Mouse (Mus musculus): ENCODE measurements around the gene Elavl1.

GRCm38 (mm10) chr8:4354516-4354915 lies 29.3 kb upstream of the Elavl1 start:
- TF ChIP-seq POLR2A (IDR thresholded peaks at IDR 0.05; ENCODE audit: borderline replicate concordance, control insufficient read depth, low read depth, low read length), result no peak
- no peak for TF ChIP-seq CTCF (IDR thresholded peaks at IDR 0.05; ENCODE audit: control insufficient read depth, insufficient read depth, low read length)

Data from bone marrow, adult 2 months (tissue).